Mouse (Mus musculus) megakaryocyte-erythroid progenitor cell, adult 5-6 weeks (primary cell): ENCODE data around the gene Ccdc40. TPM values are rescaled to one million over a fixed set of nuclear protein-coding genes. Genes with fewer than 3 reads are reported as not detected.

Experiments used
- ATAC-seq: replicated peaks from 2 replicates; pipeline ENCODE4 v1.8.0; 2016; ENCODE audit warnings: mild to moderate bottlenecking, inconsistent platforms; ENCODE audit not compliant: severe bottlenecking, poor library complexity, low FRiP score, low TSS enrichment
- total RNA-seq, 2 experiments: library from RNA; stranded (forward) in 1 of 2; stranded (reverse) in 1 of 2; fragments of 200-1000, 215-1000 nt in 1 of 2; fragments of >200 nt in 1 of 2; fragmentation: Nextera tagmentation in 1 of 2; gene quantifications; 2 replicates each; pipeline ENCODE4 v1.2.3; 2014 to 2017

Ccdc40 gene
- total RNA-seq, 2 experiments from 2014 or later, result 4.3 to 6.4 TPM

DNA sequence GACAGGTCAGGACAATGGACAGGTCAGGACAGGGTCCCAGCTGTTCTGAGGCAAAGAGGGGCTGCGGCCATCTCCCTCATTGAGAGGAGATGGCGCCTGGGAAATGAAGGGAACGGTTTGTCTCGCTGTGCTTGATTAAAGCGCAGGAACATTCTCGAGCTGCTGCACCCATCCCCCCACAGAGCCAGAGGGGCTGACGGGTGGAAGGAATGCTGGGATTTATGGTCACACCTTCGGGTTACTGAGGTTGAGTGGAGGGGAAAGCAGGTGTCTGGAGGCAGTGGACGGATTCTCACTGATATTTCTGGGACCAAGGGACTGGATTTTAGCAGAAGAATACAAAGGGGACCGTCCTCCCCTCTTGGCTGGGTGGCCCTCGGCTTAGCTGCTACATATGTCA is 79.5 kb downstream of the Ccdc40 start:
- no peak for ATAC-seq

DNA sequence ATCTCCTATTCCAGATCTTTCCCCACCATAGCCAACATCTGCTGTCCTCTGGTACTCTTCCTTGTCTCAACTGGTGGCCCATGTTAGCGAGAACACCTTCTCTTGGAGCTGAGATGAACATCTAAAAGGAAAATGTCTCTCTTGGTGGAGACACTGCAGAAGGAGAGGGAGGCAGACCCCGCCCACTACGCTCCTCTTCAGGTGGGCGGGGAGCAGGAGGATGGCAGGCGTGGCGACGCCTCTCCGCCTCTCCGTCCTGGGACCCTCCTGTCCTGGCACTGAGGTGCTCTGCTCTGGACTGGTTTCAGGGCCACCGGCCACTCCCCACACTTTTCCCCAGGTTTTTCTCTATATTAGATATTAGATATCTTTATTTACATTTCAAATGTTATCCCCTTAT is 82.2 kb downstream of the Ccdc40 start:
- ATAC-seq, result no peak

DNA sequence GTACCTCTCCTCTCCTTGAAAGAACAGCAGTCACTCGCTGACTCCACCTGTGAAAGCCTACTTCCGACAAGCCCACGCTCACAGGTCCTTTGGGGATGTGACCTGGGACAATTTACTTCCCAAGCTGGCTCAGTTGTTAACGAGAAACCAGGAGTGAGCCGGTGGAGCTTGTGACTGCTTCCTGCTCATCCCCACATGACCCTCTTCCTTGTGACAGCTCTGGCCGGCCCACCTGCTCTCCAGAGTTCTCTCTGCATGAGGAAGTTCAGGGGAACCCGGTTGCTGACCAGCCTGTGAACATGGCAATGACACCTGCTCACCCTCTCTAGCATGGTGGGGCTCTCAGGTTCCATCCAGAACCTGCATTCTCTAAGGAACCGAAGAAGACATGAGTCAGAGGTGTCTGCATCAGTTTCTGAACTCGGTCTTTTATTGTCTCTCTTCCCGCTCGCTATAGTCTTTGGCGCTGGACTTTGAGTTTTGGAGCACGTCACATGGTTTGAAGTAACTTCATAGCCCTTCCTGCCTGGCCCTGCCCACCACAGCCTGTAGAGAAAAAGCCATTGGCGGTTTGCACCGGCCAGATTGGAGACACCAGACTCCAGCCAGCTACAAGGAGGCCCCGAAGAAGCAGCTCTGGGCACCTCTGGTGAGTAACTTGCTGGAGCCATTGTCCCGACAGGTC is 86.0 kb downstream of the Ccdc40 start:
- no peak for ATAC-seq

Other genes with a start within 250 kb of the Ccdc40 start
- not detected in 2 replicates for gene Enpp7, start 240.4 kb upstream of the Ccdc40 start, total RNA-seq (2014; fragmentation: Nextera tagmentation)
- not detected in 2 replicates for gene Enpp7, start 240.4 kb upstream of the Ccdc40 start, total RNA-seq (2017)
- gene Cbx2, start 205.6 kb upstream of the Ccdc40 start, total RNA-seq (2014; fragmentation: Nextera tagmentation), result 9.7 and 10.4 TPM in 2 replicates
- gene Cbx2, start 205.6 kb upstream of the Ccdc40 start, total RNA-seq (2017), result 6.2 and 6.4 TPM in 2 replicates
- 1.3 and 2.2 TPM in 2 replicates for gene Cbx8, start 187.6 kb upstream of the Ccdc40 start, total RNA-seq (2014; fragmentation: Nextera tagmentation)
- 0.70 and 1.2 TPM in 2 replicates for gene Cbx8, start 187.6 kb upstream of the Ccdc40 start, total RNA-seq (2017)
- 5.2 and 5.4 TPM in 2 replicates for gene Cbx4, start 142.4 kb upstream of the Ccdc40 start, total RNA-seq (2014; fragmentation: Nextera tagmentation)
- 3.9 and 11.6 TPM in 2 replicates for gene Cbx4, start 142.4 kb upstream of the Ccdc40 start, total RNA-seq (2017)
- 0.35 and 1.2 TPM in 2 replicates for gene Tbc1d16, start 73 bp upstream of the Ccdc40 start, total RNA-seq (2014; fragmentation: Nextera tagmentation)
- 0.61 and 2.0 TPM in 2 replicates for gene Tbc1d16, start 73 bp upstream of the Ccdc40 start, total RNA-seq (2017)
- 33.7 and 44.1 TPM in 2 replicates for gene Gaa, start 39.3 kb downstream of the Ccdc40 start, total RNA-seq (2014; fragmentation: Nextera tagmentation)
- gene Gaa, start 39.3 kb downstream of the Ccdc40 start, total RNA-seq (2017), result 22.6 and 34.2 TPM in 2 replicates
- gene Eif4a3, start 71.5 kb downstream of the Ccdc40 start, total RNA-seq (2014; fragmentation: Nextera tagmentation), result 294 and 360 TPM in 2 replicates
- gene Eif4a3, start 71.5 kb downstream of the Ccdc40 start, total RNA-seq (2017), result 206 and 229 TPM in 2 replicates
- gene Card14, start 79.2 kb downstream of the Ccdc40 start, total RNA-seq (2014; fragmentation: Nextera tagmentation), result not detected in 2 replicates
- gene Card14, start 79.2 kb downstream of the Ccdc40 start, total RNA-seq (2017), result not detected in 2 replicates
- gene Sgsh, start 127.0 kb downstream of the Ccdc40 start, total RNA-seq (2014; fragmentation: Nextera tagmentation), result 6.3 and 11.9 TPM in 2 replicates
- gene Sgsh, start 127.0 kb downstream of the Ccdc40 start, total RNA-seq (2017), result 3.6 and 5.1 TPM in 2 replicates
- 1.7 and 4.4 TPM in 2 replicates for gene Slc26a11, start 127.0 kb downstream of the Ccdc40 start, total RNA-seq (2014; fragmentation: Nextera tagmentation)
- 0.65 and 1.5 TPM in 2 replicates for gene Slc26a11, start 127.0 kb downstream of the Ccdc40 start, total RNA-seq (2017)
- gene Rnf213, start 164.5 kb downstream of the Ccdc40 start, total RNA-seq (2014; fragmentation: Nextera tagmentation), result 87.9 and 107 TPM in 2 replicates
- 69.3 and 77.1 TPM in 2 replicates for gene Rnf213, start 164.5 kb downstream of the Ccdc40 start, total RNA-seq (2017)